Mouse (Mus musculus): ENCODE data around the gene Gpt2.

DNA sequence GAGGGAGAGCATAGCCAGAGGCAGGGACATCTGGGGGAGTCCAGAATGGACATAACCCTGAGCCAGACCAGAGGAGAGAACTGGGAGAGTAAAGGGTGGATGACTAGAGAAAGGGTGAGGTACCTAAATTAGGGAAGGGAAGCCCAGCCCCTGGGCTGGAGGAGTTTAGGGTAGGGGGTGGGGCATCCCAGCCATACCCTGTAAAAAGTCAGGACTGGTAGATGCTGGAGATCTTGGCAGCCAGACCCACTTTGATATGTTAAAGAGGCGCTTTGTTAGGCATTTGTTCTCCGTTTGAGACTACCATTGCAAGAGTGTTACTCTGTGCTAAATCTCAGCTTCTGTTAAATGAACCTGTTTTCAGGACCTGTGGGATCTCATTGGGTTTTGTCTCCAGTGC lies 6.2 kb downstream of the Gpt2 start:
- no peak for TF ChIP-seq CTCF (IDR thresholded peaks at IDR 0.05; ENCODE audit: low read depth, low read length)
- no peak for TF ChIP-seq POLR2A (IDR thresholded peaks at IDR 0.05; ENCODE audit: insufficient read depth, low read length)
